Mouse (Mus musculus) bone marrow macrophage, adult 2 months (primary cell): ENCODE measurements around the gene Unc13a.

ENCODE experiments used
- CTCF ChIP-seq: IDR thresholded peaks from 2 replicates; pipeline ENCODE4 v1.5.1; 2012; ENCODE audit warnings: low read depth, mild to moderate bottlenecking, low read length, moderate library complexity
- POLR2A ChIP-seq: IDR thresholded peaks from 2 replicates; pipeline ENCODE4 v1.6.1; 2012; ENCODE audit warnings: mild to moderate bottlenecking, low read depth, low read length, borderline replicate concordance

GRCm38 (mm10) chr8:71627265-71628099 lies 44.1 kb downstream of the Unc13a start:
- no peak for TF ChIP-seq CTCF
- TF ChIP-seq POLR2A, result no peak
